Mouse (Mus musculus): ENCODE data around the gene Dst. TPM values are rescaled to one million over a fixed set of nuclear protein-coding genes. Genes with fewer than 3 reads are reported as not detected.
A peak's percentile ranks its signal among the peaks of the same experiment; 100 is the strongest.

Gene Dst
- polyA plus RNA-seq, 1 experiment from 2014 or later: 5.9 TPM

GRCm38 (mm10) chr1:34223866-34224265, 315.8 kb downstream of the Dst start:
- 93% methylated on average over 11 of the region's 11 CpGs for WGBS (ENCODE audit: missing documents)
- H3K36me3 ChIP-seq (ENCODE audit: inconsistent target): no peaks in the 10 kb centered on the region
- no peak overlapping the region for H3K27ac ChIP-seq
- H3K79me2 ChIP-seq (ENCODE audit: inconsistent target): no peaks in the 10 kb centered on the region
- no peak overlapping the region for H3K4me3 ChIP-seq (ENCODE audit: inconsistent target)

- H3K79me2 ChIP-seq (ENCODE audit: inconsistent target): no peaks in the 10 kb centered on the region
- no peak overlapping the region for H3K27ac ChIP-seq
- no peaks in the 10 kb centered on the region for H3K36me3 ChIP-seq (ENCODE audit: inconsistent target)
- no peak overlapping the region for H3K4me3 ChIP-seq (ENCODE audit: inconsistent target)
- WGBS (ENCODE audit: missing documents): 96% methylated on average over 8 of the region's 8 CpGs
Observed at GRCm38 (mm10) chr1:34227676-34228075, 319.7 kb downstream of the Dst start.

DNA sequence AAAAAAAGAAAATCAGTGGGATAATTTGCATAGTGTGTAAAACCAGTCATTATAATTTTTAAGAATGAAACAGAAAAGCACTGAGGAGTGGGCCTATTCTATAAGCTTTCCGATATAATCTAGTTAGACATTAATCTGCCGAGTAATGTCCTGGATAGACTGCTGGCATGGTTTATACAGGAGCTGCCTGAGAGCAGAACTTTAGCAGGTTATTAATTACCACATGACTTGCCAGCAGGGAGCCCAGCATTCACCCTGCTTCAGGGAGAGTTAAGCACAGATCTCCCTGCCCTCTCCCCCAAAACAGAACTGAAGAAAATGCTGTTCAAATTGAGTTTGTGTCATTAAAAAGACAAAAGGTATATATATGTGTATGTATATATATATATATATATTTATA, 323.0 kb downstream of the Dst start:
- Histone ChIP-seq H3K79me2 (ENCODE audit: inconsistent target) (no peaks in the 10 kb centered on the region), H3K4me3 (ENCODE audit: inconsistent target) (no peak overlapping the region), H3K36me3 (ENCODE audit: inconsistent target) (no peaks in the 10 kb centered on the region), H3K27ac (no peak overlapping the region)
- WGBS (ENCODE audit: missing documents): 97% methylated on average over 2 of the region's 2 CpGs

DNA sequence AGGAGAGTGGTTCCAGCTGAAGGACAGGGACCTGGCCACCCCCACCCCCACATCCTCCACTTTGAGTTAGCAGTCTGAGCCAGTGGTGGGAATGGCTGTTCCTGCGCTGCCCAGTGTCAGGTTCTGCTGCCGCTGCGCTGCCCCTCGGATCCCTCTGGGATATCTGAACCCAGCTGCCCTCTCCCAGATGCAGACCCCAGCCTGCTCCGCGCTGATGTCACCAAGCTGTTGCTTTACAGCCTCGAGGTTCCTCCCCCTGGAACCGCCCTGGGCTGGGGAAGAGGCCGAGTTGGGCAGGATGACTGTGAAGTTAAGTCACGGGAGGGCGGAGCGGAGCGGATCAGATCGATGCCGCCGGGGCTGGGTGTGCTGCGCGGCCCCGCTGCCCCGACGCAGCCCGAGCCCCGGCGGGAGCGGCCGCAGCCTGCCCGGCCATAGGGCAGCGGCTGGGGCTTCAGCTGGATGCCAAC, 328.3 kb downstream of the Dst start:
- Histone ChIP-seq H3K27ac (no peak overlapping the region), H3K4me3 (ENCODE audit: inconsistent target) (peak overlapping the region; percentile 25; the same call in 1 of the 2 replicates), H3K36me3 (ENCODE audit: inconsistent target) (no peaks in the 10 kb centered on the region), H3K79me2 (ENCODE audit: inconsistent target) (no peaks in the 10 kb centered on the region)
- 2% methylated on average over 27 of the region's 28 CpGs for WGBS (ENCODE audit: missing documents)

- 69% methylated on average over 14 of the region's 14 CpGs for WGBS (ENCODE audit: missing documents)
- H3K79me2 ChIP-seq (ENCODE audit: inconsistent target): no peaks in the 10 kb centered on the region
- peak overlapping the region; percentile 25; the same call in 1 of the 2 replicates for H3K4me3 ChIP-seq (ENCODE audit: inconsistent target)
- H3K36me3 ChIP-seq (ENCODE audit: inconsistent target): no peaks in the 10 kb centered on the region
- no peak overlapping the region for H3K27ac ChIP-seq
Observed at GRCm38 (mm10) chr1:34237211-34237610, 329.2 kb downstream of the Dst start.

DNA sequence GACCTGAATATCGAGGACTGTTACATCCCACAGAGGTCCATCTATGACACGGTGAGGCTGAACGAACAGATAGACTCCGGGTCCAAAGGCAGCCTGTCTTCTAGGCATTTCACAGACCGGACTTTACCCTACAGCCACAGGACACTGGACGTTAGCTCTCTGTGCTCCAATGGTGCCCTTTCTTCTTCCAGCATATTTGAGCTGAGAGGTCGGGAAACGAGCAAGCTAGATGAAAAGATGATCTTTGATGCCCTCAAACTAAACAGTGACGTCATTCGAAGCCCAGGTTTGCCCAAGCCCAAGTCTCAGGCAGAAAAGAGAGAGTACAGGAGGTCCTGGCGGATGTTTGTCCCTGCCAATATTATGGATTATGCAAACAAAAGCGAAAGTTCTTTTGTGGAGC, 329.7 kb downstream of the Dst start:
- peak overlapping the region; percentile 25; the same call in 1 of the 2 replicates for H3K4me3 ChIP-seq (ENCODE audit: inconsistent target)
- 83% methylated on average over 12 of the region's 12 CpGs for WGBS (ENCODE audit: missing documents)
- H3K36me3 ChIP-seq (ENCODE audit: inconsistent target): no peaks in the 10 kb centered on the region
- H3K27ac ChIP-seq: no peak overlapping the region
- no peaks in the 10 kb centered on the region for H3K79me2 ChIP-seq (ENCODE audit: inconsistent target)

- WGBS (ENCODE audit: missing documents): 92% methylated on average over 6 of the region's 6 CpGs
- Histone ChIP-seq H3K79me2 (ENCODE audit: inconsistent target) (no peaks in the 10 kb centered on the region), H3K36me3 (ENCODE audit: inconsistent target) (no peaks in the 10 kb centered on the region), H3K4me3 (ENCODE audit: inconsistent target) (no peak overlapping the region), H3K27ac (no peak overlapping the region)
Observed at GRCm38 (mm10) chr1:34238231-34238630, 330.2 kb downstream of the Dst start.

- H3K27ac ChIP-seq: no peak overlapping the region
- 94% methylated on average over 10 of the region's 10 CpGs for WGBS (ENCODE audit: missing documents)
- H3K79me2 ChIP-seq (ENCODE audit: inconsistent target): no peaks in the 10 kb centered on the region
- H3K36me3 ChIP-seq (ENCODE audit: inconsistent target): no peaks in the 10 kb centered on the region
- H3K4me3 ChIP-seq (ENCODE audit: inconsistent target): no peak overlapping the region
Observed at GRCm38 (mm10) chr1:34244678-34245077, 336.7 kb downstream of the Dst start.

DNA sequence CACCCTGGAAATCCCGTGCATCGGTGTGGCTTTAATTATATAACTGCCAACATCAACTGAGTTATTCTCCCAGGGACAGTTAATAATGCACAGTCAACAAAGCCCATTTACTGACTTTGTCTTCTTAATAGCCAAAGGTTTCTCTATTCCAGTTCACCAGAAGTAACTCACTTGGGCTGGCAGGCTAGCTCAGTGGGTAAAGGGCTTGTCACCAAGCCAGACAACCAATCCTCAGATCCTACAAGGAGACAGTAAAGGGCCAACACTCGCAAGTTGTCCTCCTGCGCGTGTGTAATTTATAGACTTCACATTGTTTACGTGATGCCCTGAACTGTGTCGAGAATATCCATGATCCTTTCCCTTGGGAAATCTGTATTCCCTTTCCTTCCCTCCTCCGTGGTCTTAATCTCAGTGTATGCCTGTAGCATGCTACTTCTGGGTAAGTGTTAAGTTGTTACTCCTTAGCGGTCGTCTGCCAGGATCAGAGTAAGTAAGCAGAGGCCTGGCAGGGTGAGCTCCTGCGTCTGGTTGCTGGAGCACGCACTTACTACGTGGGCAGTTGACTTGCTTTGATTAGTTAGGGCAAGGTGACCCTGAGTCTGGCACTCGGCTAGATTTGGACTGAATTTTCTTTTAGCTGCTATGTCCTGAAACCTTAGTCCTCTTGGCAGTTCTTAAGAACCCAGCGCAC, 338.1 kb downstream of the Dst start:
- H3K79me2 ChIP-seq (ENCODE audit: inconsistent target): no peaks in the 10 kb centered on the region
- no peak overlapping the region for H3K27ac ChIP-seq
- WGBS (ENCODE audit: missing documents): 93% methylated on average over 14 of the region's 15 CpGs
- H3K4me3 ChIP-seq (ENCODE audit: inconsistent target): no peak overlapping the region
- no peaks in the 10 kb centered on the region for H3K36me3 ChIP-seq (ENCODE audit: inconsistent target)

DNA sequence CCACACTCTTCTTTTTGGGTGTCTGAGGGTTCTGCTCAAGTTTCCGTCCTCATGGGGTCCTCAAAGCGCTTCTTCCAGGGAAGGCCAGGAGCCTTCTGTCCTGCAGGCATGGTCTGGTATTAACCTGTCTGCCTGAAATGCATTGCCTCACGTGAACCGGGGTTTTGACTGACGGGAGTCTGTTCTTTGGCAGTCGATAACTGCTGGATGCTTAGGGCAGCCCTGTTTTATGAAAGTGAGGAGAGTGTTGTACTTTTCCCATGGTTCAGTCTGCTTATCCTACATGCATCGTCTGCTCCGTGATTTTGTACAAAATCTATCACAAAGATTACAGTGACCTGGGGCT, 338.6 kb downstream of the Dst start:
- WGBS (ENCODE audit: missing documents): 95% methylated on average over 8 of the region's 8 CpGs
- Histone ChIP-seq H3K27ac (no peak overlapping the region), H3K4me3 (ENCODE audit: inconsistent target) (no peak overlapping the region), H3K79me2 (ENCODE audit: inconsistent target) (no peaks in the 10 kb centered on the region), H3K36me3 (ENCODE audit: inconsistent target) (no peaks in the 10 kb centered on the region)

GRCm38 (mm10) chr1:34251137-34251536, 343.1 kb downstream of the Dst start:
- H3K4me3 ChIP-seq (ENCODE audit: inconsistent target): no peak overlapping the region
- no peaks in the 10 kb centered on the region for H3K79me2 ChIP-seq (ENCODE audit: inconsistent target)
- H3K27ac ChIP-seq: no peak overlapping the region
- no peaks in the 10 kb centered on the region for H3K36me3 ChIP-seq (ENCODE audit: inconsistent target)
- 75% methylated on average over 13 of the region's 13 CpGs for WGBS (ENCODE audit: missing documents)

- Histone ChIP-seq H3K79me2 (ENCODE audit: inconsistent target) (no peaks in the 10 kb centered on the region), H3K27ac (no peak overlapping the region), H3K36me3 (ENCODE audit: inconsistent target) (no peaks in the 10 kb centered on the region), H3K4me3 (ENCODE audit: inconsistent target) (no peak overlapping the region)
- WGBS (ENCODE audit: missing documents): 95% methylated on average over 8 of the region's 8 CpGs
Observed at GRCm38 (mm10) chr1:34252267-34252666, 344.2 kb downstream of the Dst start.

DNA sequence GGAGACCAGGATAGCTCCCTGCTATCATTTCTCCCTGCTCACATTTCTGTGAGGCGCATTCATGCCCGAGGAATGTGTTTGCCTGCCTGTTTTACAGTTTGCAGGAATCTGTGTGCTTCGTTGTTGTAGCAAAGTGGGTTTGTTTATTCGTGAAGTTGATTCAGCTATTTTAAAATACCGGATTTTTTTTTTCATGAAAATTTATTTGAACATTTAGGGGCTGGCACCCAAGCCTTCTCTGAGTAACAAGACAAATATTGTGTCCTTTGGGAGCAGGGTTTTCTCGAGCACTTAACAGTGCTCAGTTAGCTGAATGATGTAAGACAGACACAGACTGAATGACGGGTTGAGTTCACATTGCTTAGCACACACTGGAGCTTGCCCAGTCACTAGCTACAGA, 345.9 kb downstream of the Dst start:
- Histone ChIP-seq H3K27ac (no peak overlapping the region), H3K4me3 (ENCODE audit: inconsistent target) (no peak overlapping the region), H3K36me3 (ENCODE audit: inconsistent target) (no peaks in the 10 kb centered on the region), H3K79me2 (ENCODE audit: inconsistent target) (no peaks in the 10 kb centered on the region)
- WGBS (ENCODE audit: missing documents): 94% methylated on average over 7 of the region's 7 CpGs

- Histone ChIP-seq H3K36me3 (ENCODE audit: inconsistent target) (no peaks in the 10 kb centered on the region), H3K79me2 (ENCODE audit: inconsistent target) (no peaks in the 10 kb centered on the region), H3K4me3 (ENCODE audit: inconsistent target) (no peak overlapping the region), H3K27ac (no peak overlapping the region)
- WGBS (ENCODE audit: missing documents): 98% methylated on average over 8 of the region's 8 CpGs
Observed at GRCm38 (mm10) chr1:34259898-34260297, 351.9 kb downstream of the Dst start.

GRCm38 (mm10) chr1:34261011-34261410, 353.0 kb downstream of the Dst start:
- 96% methylated on average over 10 of the region's 12 CpGs for WGBS (ENCODE audit: missing documents)
- Histone ChIP-seq H3K36me3 (ENCODE audit: inconsistent target) (no peaks in the 10 kb centered on the region), H3K27ac (no peak overlapping the region)

DNA sequence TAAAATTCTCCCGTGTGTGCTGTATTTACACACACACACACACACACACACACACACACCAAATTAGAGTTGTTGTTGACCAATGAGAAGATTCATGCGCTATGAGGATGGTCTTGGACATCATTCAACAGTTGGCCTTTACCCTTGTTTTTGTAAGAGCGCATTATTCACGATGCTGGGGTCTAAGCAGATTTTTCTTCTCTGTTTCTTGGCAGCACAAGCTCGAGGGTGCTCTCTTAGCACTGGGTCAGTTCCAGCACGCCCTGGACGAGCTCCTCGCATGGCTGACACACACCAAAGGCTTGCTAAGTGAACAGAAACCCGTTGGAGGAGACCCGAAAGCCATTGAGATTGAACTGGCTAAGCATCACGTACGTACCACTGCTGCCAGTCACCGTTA, 360.5 kb downstream of the Dst start:
- Histone ChIP-seq H3K4me3 (ENCODE audit: inconsistent target) (no peak overlapping the region), H3K79me2 (ENCODE audit: inconsistent target) (no peaks in the 10 kb centered on the region), H3K36me3 (ENCODE audit: inconsistent target) (0 out of 2 replicates have a peak, but pooled peaks cover 9% of the 10 kb centered on the region), H3K27ac (no peak overlapping the region)
- WGBS (ENCODE audit: missing documents): 86% methylated on average over 13 of the region's 13 CpGs

More at GRCm38 (mm10) chr1:34261011-34261410, 353.0 kb downstream of the Dst start:
- H3K4me3 ChIP-seq (ENCODE audit: inconsistent target): no peak overlapping the region
- H3K79me2 ChIP-seq (ENCODE audit: inconsistent target): no peaks in the 10 kb centered on the region

All from macrophage (primary cell).